Mouse (Mus musculus) neural tube, postnatal 0 days (tissue): ENCODE data around the gene Hydin. TPM values are rescaled to one million over a fixed set of nuclear protein-coding genes. Genes with fewer than 3 reads are reported as not detected.

Experiments
- microRNA-seq: library from miRNA; unstranded; fragments of <30 nt; microRNA quantifications from one replicate; pipeline ENCODE4, GENCODE M21; 2016
- polyA plus RNA-seq: library from polyadenylated mRNA; unstranded; fragments of >200 nt; fragmentation: Nextera tagmentation; extraction: Ambion mirVana; gene quantifications from 2 replicates; pipeline ENCODE4 v1.2.1, GENCODE M21; 2015

The Hydin gene
- 0.22 and 0.46 TPM in 2 replicates for polyA plus RNA-seq

GRCm38 (mm10) chr8:110266741-110267140, at the start of gene Hydin:
Hydin (plus strand) TSS chr8:110266977.

GRCm38 (mm10) chr8:110618391-110619207, 351.8 kb downstream of the Hydin start, which contains the start of gene Vac14:
Vac14 (plus strand) TSS chr8:110618585.

Small RNAs within 50 kb of the gene (microRNA-seq; reads per million reads assigned to microRNA genes)
- gene Gm44489 = not detected
- not detected for gene Gm47306

Other genes with a start within 250 kb of the Hydin start
- gene Chst4, start 227.2 kb upstream of the Hydin start, polyA plus RNA-seq = not detected in 2 replicates
- gene Zfp612, start 187.2 kb upstream of the Hydin start, polyA plus RNA-seq = 17.2 and 19.5 TPM in 2 replicates
- gene Gm21964, start 165.8 kb upstream of the Hydin start, polyA plus RNA-seq = not detected in 2 replicates
- not detected in 2 replicates for gene Gm17720, start 164.2 kb upstream of the Hydin start, polyA plus RNA-seq
- gene Calb2, start 98.8 kb upstream of the Hydin start, polyA plus RNA-seq = 96.3 and 111 TPM in 2 replicates
- gene Cmtr2, start 51.3 kb upstream of the Hydin start, polyA plus RNA-seq = 5.9 and 6.3 TPM in 2 replicates